Mouse (Mus musculus) gastrocnemius, postnatal 36 days (tissue): Measurements from ENCODE around the gene Snx1. TPM values are rescaled to one million over a fixed set of nuclear protein-coding genes. Genes with fewer than 3 reads are reported as not detected.

Source experiments
- DNase-seq, 2 experiments: peaks; one replicate each; pipeline ENCODE4 v3.0.0; 2022
- intact Hi-C: fragments of 180-260 bp; cut with DNase I; formaldehyde crosslinking; loops from one replicate; pipeline ENCODE4 v1.15.1; 2025
- total RNA-seq, 2 experiments: library from RNA; stranded (reverse); gene quantifications; 2 replicates each; pipeline ENCODE4 v1.2.3; 2021

Gene Snx1
- total RNA-seq, 2 experiments from 2014 or later, result 12.6 to 12.7 TPM

GRCm38 (mm10) chr9:66135967-66136366, 9.6 kb upstream of the Snx1 start:
- intact Hi-C loops, result loop anchor here (10.0 kb wide), 1 partner anchor 369 kb away; no protein-coding TSS in a partner anchor
- DNase-seq, result no peak

DNA sequence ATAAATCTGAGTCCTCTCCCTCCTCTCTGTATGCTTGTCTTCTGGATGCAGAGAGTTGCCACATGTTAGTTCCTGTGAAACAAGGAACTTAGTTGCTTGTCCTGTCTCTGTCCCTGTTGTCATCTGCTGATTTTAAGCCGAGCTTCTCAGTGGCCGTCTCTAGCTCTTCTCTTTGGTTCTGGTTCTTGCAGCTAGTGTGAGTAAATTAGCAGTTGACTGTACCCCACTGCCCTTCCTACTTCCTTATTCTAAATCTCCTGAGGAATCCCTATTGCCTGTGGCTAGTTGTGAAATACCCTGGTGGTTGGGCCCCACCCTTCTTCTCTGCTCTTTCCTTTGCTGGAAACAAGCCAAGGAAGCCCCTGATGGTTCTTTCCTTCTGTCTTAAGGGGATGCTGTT, 5.1 kb upstream of the Snx1 start:
- intact Hi-C loops, result loop anchor here (10.0 kb wide), 1 partner anchor 373 kb away; no protein-coding TSS in a partner anchor
- DNase-seq, result no peak

DNA sequence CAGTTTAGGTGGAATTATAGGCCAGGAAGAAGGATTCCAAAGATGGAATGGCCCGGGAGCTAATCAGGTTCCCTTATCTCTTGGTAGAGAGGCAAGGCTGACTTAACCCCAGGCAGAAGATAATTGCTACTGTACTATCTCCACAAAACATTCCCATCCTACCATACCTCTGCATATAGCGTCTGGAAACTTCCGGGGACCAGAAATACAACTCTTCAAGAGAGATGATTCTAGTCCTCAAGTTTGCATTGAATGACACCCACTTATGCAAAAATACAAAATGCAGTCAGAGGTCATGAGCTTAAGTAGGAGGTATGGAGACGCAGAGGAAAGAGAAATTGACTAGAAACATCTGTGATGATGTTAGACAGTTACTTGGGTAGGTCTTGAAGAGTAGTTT, 1.5 kb upstream of the Snx1 start:
- intact Hi-C loops, result no loop called here
- DNase-seq, result no peak

DNA sequence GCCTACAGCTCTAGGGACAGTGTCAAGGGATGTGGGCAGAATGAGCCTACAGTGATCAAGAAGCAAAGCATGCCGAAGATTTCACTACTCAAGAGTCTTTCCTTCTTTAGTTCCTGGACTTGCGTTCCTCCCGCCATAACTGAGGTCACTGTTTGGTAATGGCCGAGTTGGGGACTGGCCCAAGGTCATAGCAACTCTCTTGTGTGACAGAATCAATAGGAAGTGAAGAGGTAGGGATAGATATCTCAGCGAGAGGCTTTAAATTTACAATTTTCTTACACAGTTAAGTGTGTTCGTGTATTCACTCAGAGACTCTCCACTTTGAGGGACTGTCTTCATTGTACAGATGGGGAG, 783 bp upstream of the Snx1 start:
- no peak for DNase-seq
- intact Hi-C loops, result no loop called here

DNA sequence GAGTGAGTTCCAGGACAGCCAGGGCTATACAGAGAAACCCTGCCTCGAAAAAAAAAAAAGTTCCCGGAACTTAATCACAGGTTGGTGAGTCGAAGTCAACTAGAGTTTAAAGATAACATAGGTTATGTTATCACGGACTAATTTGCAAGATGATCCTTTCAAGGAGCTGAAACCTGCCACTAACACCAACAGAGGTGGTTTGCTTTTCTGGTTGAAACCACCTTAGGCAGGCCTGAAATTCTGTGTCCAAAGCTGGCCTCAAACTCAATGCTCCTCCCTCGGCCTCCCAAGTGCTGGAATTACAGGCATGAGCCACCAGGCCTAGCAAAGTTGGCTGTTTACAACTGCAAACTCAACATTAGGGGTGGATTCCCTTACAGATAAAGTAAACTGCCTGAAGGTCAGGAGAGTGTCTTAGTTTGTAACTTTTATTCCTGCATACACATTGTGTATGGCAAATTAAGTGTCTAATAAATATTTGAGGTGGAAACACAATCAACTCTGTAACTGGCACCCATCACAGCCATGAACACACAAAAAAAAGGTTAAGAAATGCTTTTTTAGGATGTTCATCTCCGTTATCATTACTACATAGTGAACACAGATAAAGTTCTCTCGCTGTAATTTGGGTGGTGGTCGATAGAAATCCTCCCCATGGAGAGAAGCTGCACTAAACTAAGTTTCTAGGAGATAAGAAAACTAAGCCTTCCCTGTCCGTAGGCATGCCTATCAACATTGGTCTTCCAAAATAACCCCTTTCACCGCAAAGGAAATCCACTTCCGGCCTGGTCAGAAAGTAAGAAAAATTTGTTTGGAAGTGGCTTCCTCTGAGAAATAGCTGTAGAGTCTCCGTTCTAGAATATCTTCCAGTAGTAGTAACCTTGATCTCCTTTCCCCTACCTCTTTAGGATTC, 588 bp downstream of the Snx1 start:
- DNase-seq, result no peak
- intact Hi-C loops, result no loop called here

GRCm38 (mm10) chr9:66124681-66125542, 1.5 kb downstream of the Snx1 start:
- peak; percentile 96 to 98 for DNase-seq
- intact Hi-C loops, result no loop called here

- DNase-seq, result no peak
- intact Hi-C loops, result no loop called here
These were observed 2.3 kb downstream of the Snx1 start for GRCm38 (mm10) chr9:66124111-66124531.

GRCm38 (mm10) chr9:66123648-66124047, 2.7 kb downstream of the Snx1 start:
- intact Hi-C loops, result no loop called here
- no peak for DNase-seq

- intact Hi-C loops, result no loop called here
- DNase-seq, result no peak
These were observed 5.0 kb downstream of the Snx1 start for GRCm38 (mm10) chr9:66121421-66121820.

GRCm38 (mm10) chr9:66120945-66121344, 5.4 kb downstream of the Snx1 start:
- DNase-seq, result no peak
- intact Hi-C loops, result no loop called here

- intact Hi-C loops, result no loop called here
- DNase-seq, result no peak
These were observed 6.3 kb downstream of the Snx1 start for GRCm38 (mm10) chr9:66120106-66120505.

DNA sequence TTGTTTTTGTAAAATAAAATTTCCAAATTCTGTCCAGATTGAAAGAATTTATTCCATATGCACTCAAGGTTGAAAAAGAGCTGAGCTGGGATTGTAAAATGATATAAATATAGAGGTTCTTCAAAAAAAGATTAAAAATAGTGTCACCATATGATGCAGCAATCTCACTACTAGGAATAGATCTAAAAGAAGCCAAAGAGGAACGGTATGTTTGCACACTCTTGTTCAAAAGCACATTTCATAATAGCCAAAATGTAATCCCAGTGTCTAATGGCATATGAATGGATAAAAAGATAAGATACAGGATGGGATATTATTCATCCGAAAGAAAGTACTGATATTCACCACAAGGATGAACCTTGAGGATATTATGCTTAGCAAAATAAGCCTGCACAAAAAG, 6.9 kb downstream of the Snx1 start:
- no peak for DNase-seq
- intact Hi-C loops, result no loop called here

DNA sequence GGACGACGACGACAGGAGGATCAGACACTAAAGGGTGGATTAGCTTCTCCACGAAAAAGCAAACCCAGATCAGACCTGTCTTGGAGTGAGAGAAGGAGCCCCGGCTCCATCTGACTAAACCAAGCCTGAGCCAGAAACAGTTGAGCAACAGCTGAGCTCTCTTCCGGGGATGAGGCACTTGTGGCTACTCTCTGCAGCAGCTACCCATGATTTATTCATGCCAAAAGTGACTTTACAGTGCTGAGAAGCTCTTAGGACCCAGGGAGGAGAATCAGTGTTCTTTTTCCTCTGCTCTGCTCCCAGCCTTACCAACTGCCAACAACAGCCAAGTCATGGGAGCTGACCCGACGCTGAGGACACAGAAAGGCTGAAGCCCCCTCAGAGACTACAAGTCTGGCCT, 9.5 kb downstream of the Snx1 start:
- intact Hi-C loops, result no loop called here
- no peak for DNase-seq

DNA sequence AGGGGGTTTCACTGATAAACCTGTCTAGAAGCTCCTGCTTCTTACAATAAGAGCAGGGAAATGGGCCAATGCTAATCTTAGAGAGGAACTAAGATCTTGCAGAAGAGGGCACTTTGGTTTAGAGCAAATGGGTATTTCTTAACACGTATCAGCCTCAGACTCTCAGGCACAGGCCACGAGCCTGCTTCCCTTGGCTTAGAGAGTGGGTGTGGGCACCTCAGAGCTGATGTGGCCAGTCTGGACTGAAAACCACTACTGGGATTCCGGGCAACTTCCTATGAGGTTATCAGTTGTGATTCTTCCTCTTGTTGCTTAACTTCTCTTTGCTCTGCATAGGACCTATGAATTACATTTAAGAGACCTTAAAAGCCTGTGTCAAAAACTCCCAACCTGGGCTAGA, 12.0 kb downstream of the Snx1 start:
- intact Hi-C loops, result no loop called here
- DNase-seq, result no peak

- intact Hi-C loops, result no loop called here
- no peak for DNase-seq
These were observed 15.6 kb downstream of the Snx1 start for GRCm38 (mm10) chr9:66110611-66111379.

DNA sequence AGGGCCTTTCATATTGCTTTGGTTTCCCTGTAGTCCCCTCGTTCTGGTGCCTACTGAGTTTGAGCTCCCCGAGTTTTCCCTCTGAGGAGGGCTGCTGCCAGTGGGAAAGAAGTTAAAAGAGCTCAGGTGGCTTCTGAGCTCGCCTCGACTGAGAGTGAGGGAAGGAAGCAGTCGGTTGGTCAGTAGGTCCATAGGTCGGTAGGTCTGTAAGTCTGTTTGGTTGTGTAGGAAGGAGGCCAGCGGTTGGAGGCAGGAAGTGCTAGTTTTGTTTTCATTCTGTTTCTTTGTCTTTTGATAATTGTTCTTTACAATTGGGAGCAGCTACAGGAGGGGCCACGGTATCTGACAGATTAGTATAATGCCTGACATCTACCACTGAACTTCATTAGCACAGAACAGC, 16.3 kb downstream of the Snx1 start:
- intact Hi-C loops, result no loop called here
- DNase-seq, result no peak

GRCm38 (mm10) chr9:66109574-66109973, 16.8 kb downstream of the Snx1 start:
- no peak for DNase-seq
- intact Hi-C loops, result no loop called here

GRCm38 (mm10) chr9:66105168-66105567, 21.2 kb downstream of the Snx1 start:
- no peak for DNase-seq
- intact Hi-C loops, result no loop called here

GRCm38 (mm10) chr9:66104601-66105000, 21.8 kb downstream of the Snx1 start:
- intact Hi-C loops, result no loop called here
- no peak for DNase-seq

DNA sequence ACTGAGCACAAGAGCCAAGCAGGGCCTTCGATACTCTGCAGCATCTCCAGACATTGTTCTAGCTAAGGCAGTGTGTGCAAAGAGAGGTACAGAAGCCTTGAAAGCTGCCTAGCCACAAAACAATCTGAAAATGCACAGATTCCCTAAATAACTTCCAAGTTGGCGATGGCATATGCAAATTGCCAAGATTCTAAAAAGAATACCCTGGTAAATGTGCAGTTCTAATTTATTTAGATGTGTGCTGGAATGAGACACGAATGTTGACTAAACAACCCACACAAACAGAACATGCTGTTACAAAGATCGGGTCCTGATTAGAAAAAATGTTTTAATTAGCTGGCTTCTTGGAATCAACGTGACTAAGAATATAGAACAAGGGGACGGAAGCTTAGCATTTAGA, 23.7 kb downstream of the Snx1 start:
- DNase-seq, result no peak
- intact Hi-C loops, result no loop called here

- intact Hi-C loops, result no loop called here
- no peak for DNase-seq
These were observed 24.8 kb downstream of the Snx1 start for GRCm38 (mm10) chr9:66101577-66101976.
